Mouse (Mus musculus) heart, embryonic 10.5 days (tissue): ENCODE results near the gene Nanp. TPM values are rescaled to one million over a fixed set of nuclear protein-coding genes. Genes with fewer than 3 reads are reported as not detected.
A peak's percentile ranks its signal among the peaks of the same experiment; 100 is the strongest.

Experiments
- DNase-seq: peaks from one replicate; pipeline ENCODE4 v3.0.0-alpha.2; 2017; ENCODE audit warnings: low spot score
- H3K27ac ChIP-seq: fragments of 300-500 bp; sonication (generic); 2 replicates; pipeline ENCODE4 v1.5.1; 2016; ENCODE audit warnings: mild to moderate bottlenecking
- H3K27me3 ChIP-seq: fragments of 300-500 bp; sonication (generic); 2 replicates; pipeline ENCODE4 v1.6.1; 2016; ENCODE audit warnings: mild to moderate bottlenecking; ENCODE audit not compliant: poor library complexity, insufficient read depth, severe bottlenecking
- H3K36me3 ChIP-seq: fragments of 300-500 bp; sonication (generic); 2 replicates; pipeline ENCODE4 v1.6.1; 2016; ENCODE audit warnings: mild to moderate bottlenecking, moderate library complexity
- H3K4me1 ChIP-seq: fragments of 300-500 bp; sonication (generic); 2 replicates; pipeline ENCODE4 v1.6.1; 2016; ENCODE audit warnings: mild to moderate bottlenecking
- H3K4me3 ChIP-seq: fragments of 300-500 bp; sonication (generic); 2 replicates; pipeline ENCODE4 v1.5.1; 2016; ENCODE audit warnings: mild to moderate bottlenecking, moderate library complexity
- H3K9me3 ChIP-seq: fragments of 300-500 bp; sonication (generic); 2 replicates; pipeline ENCODE4 v1.6.1; 2016; ENCODE audit warnings: mild to moderate bottlenecking, moderate library complexity
- WGBS: fragments of 180-500 bp; shearing (Covaris S2); methylation state at CpG from one replicate; pipeline ENCODE4 v1.1.7; 2016; 5-methylcytosine and 5-hydroxymethylcytosine counted together
- polyA plus RNA-seq: library from polyadenylated mRNA; unstranded; fragments of >200 nt; fragmentation: Nextera tagmentation; extraction: Ambion mirVana; gene quantifications from 2 replicates; pipeline ENCODE4 v1.2.1, GENCODE M21; 2016

Gene Nanp
- polyA plus RNA-seq, 1 experiment from 2014 or later = 39.9 TPM

- peak; percentile 69 for DNase-seq
- H3K27ac ChIP-seq = no peak overlapping the region
- peaks cover 5% of the 10 kb centered on the region; the same call in 1 of the 2 replicates for H3K4me1 ChIP-seq
- no peaks in the 10 kb centered on the region for H3K27me3 ChIP-seq
- H3K4me3 ChIP-seq = no peak overlapping the region
- no peaks in the 10 kb centered on the region for H3K9me3 ChIP-seq
- 82% methylated on average over 2 of the region's 2 CpGs for WGBS
- no peaks in the 10 kb centered on the region for H3K36me3 ChIP-seq
Observed at GRCm38 (mm10) chr2:150990506-150990905, 48.7 kb downstream of the Nanp start.

- H3K27ac ChIP-seq = no peak overlapping the region
- no peak for DNase-seq
- WGBS = 89% methylated on average over 2 of the region's 2 CpGs
- H3K4me1 ChIP-seq = peaks cover 5% of the 10 kb centered on the region
- H3K36me3 ChIP-seq = no peaks in the 10 kb centered on the region
- no peak overlapping the region for H3K4me3 ChIP-seq
- no peaks in the 10 kb centered on the region for H3K9me3 ChIP-seq
- H3K27me3 ChIP-seq = no peaks in the 10 kb centered on the region
Observed at GRCm38 (mm10) chr2:150985359-150985758, 53.8 kb downstream of the Nanp start.

GRCm38 (mm10) chr2:150982051-150982450 lies 57.1 kb downstream of the Nanp start:
- Histone ChIP-seq H3K36me3 (0 out of 2 replicates have a peak, but pooled peaks cover 3% of the 10 kb centered on the region), H3K27me3 (no peaks in the 10 kb centered on the region), H3K4me3 (no peak overlapping the region), H3K9me3 (no peaks in the 10 kb centered on the region), H3K4me1 (peaks cover 3% of the 10 kb centered on the region; the same call in 1 of the 2 replicates), H3K27ac (no peak overlapping the region)
- no peak for DNase-seq

GRCm38 (mm10) chr2:150981524-150981923 lies 57.7 kb downstream of the Nanp start:
- H3K27ac ChIP-seq = no peak overlapping the region
- WGBS = 47% methylated on average over 7 of the region's 7 CpGs
- no peaks in the 10 kb centered on the region for H3K9me3 ChIP-seq
- 0 out of 2 replicates have a peak, but pooled peaks cover 3% of the 10 kb centered on the region for H3K36me3 ChIP-seq
- peaks cover 3% of the 10 kb centered on the region; the same call in 1 of the 2 replicates for H3K4me1 ChIP-seq
- H3K4me3 ChIP-seq = no peak overlapping the region
- H3K27me3 ChIP-seq = no peaks in the 10 kb centered on the region
- DNase-seq = peak; percentile 68

GRCm38 (mm10) chr2:150979861-150980620 lies 59.2 kb downstream of the Nanp start:
- Histone ChIP-seq H3K4me3 (no peak overlapping the region), H3K36me3 (peaks cover 12% of the 10 kb centered on the region; the same call in 1 of the 2 replicates), H3K4me1 (peaks cover 11% of the 10 kb centered on the region), H3K27me3 (no peaks in the 10 kb centered on the region), H3K27ac (0 out of 2 replicates have a peak overlapping the region, but pooled peaks have one; percentile 3), H3K9me3 (no peaks in the 10 kb centered on the region)
- 79% methylated on average over 14 of the region's 14 CpGs for WGBS
- peak; percentile 76 for DNase-seq

Other genes starting within 250 kb of the Nanp start
- gene Abhd12, start 134.7 kb downstream of the Nanp start, polyA plus RNA-seq = 53.7 and 54.8 TPM in 2 replicates
- 38.0 and 57.1 TPM in 2 replicates for gene Gins1, start 134.0 kb downstream of the Nanp start, polyA plus RNA-seq
- gene Ninl, start within 50 bp of the Nanp start, polyA plus RNA-seq = 10.3 and 10.9 TPM in 2 replicates
- gene Gm14151, start 53.0 kb upstream of the Nanp start, polyA plus RNA-seq = not detected in 2 replicates
- gene Gm14147, start 58.8 kb upstream of the Nanp start, polyA plus RNA-seq = not detected in 2 replicates